24 mouse cellular contexts compared by ENCODE assay signal in genomic region chr2:41497973-41498600, GRCm38 (mm10).
DNase-seq lines count a peak whose midpoint lies in the region; ATAC-seq and TF ChIP-seq lines count a peak whose summit lies in the region.
"Had no signal": no experiment of that assay in that cellular context is flagged by ENCODE, and none has a peak within 500 bp of the region (broad histone marks: within the 10 kb centered on the region; RNA-seq: fewer than 3 reads in every experiment).

No protein-coding gene starts in this region.

- no peak overlapping the region for H3K4me3 ChIP-seq in midbrain, embryonic 12.5 days
- H3K4me3 ChIP-seq in midbrain, embryonic 10.5 days = no peak overlapping the region
- H3K4me3 ChIP-seq in forebrain, embryonic 14.5 days (ENCODE audit: low read depth, low read length) = no peak overlapping the region
- no peak overlapping the region for H3K4me3 ChIP-seq in midbrain, embryonic 14.5 days (replicated peaks; ENCODE audit: low read depth, low read length)
- H3K4me3 ChIP-seq in heart, adult 2 months = no peak overlapping the region
- H3K4me3 ChIP-seq in layer of hippocampus, adult 2 months = no peak overlapping the region
- H3K4me3 ChIP-seq: embryonic facial prominence, embryonic 15.5 days; heart, embryonic 15.5 days; limb, embryonic 15.5 days; megakaryocyte, embryonic 14.5 days; neural tube, embryonic 13.5 days; stomach, embryonic 15.5 days had no signal

- no peaks in the 10 kb centered on the region for H3K27me3 ChIP-seq in midbrain, embryonic 12.5 days
- H3K27me3 ChIP-seq in midbrain, embryonic 10.5 days (ENCODE audit: low read depth, poor library complexity, severe bottlenecking) = no peaks in the 10 kb centered on the region
- no peaks in the 10 kb centered on the region for H3K27me3 ChIP-seq in forebrain, embryonic 14.5 days (replicated peaks; ENCODE audit: control insufficient read depth, insufficient read depth, low read length)
- H3K27me3 ChIP-seq in midbrain, embryonic 14.5 days (ENCODE audit: control insufficient read depth, insufficient read depth, low read length) = no peaks in the 10 kb centered on the region
- H3K27me3 ChIP-seq in heart, adult 2 months (ENCODE audit: control insufficient read depth, insufficient read depth, low read length) = no peaks in the 10 kb centered on the region
- H3K27me3 ChIP-seq: embryonic facial prominence, embryonic 15.5 days; heart, embryonic 15.5 days; limb, embryonic 15.5 days; megakaryocyte, embryonic 14.5 days; neural tube, embryonic 13.5 days; stomach, embryonic 15.5 days had no signal

- TF ChIP-seq CTCF in heart, adult 2 months (IDR thresholded peaks at IDR 0.05) = no peak
- TF ChIP-seq CTCF in layer of hippocampus, adult 2 months (conservative IDR thresholded peaks at IDR 0.05) = no peak

- no peaks in the 10 kb centered on the region for H3K79me2 ChIP-seq in heart, adult 2 months (replicated peaks; ENCODE audit: control insufficient read depth, insufficient read depth, low read length)

- no peaks in the 10 kb centered on the region for H3K9me3 ChIP-seq in midbrain, embryonic 12.5 days
- H3K9me3 ChIP-seq in midbrain, embryonic 10.5 days (replicated peaks) = no peaks in the 10 kb centered on the region
- no peaks in the 10 kb centered on the region for H3K9me3 ChIP-seq in forebrain, embryonic 14.5 days (replicated peaks; ENCODE audit: control insufficient read depth, low read length)
- no peaks in the 10 kb centered on the region for H3K9me3 ChIP-seq in midbrain, embryonic 14.5 days (ENCODE audit: control insufficient read depth, low read length)
- H3K9me3 ChIP-seq: embryonic facial prominence, embryonic 15.5 days; heart, embryonic 15.5 days; limb, embryonic 15.5 days; megakaryocyte, embryonic 14.5 days; neural tube, embryonic 13.5 days; stomach, embryonic 15.5 days had no signal

- ATAC-seq in midbrain, embryonic 12.5 days (ENCODE audit: low FRiP score, low read depth) = peak; percentile 64
- ATAC-seq in forebrain, embryonic 14.5 days = peak; percentile 90
- peak; percentile 50; the same call in 1 of the 2 replicates for ATAC-seq in midbrain, embryonic 14.5 days (ENCODE audit: low FRiP score, low TSS enrichment)

- intact Hi-C loops in heart, adult 2 months (cut with DNase I) = no loop called here

- H3K4me2 ChIP-seq in midbrain, embryonic 12.5 days (replicated peaks) = no peak overlapping the region
- H3K4me2 ChIP-seq in forebrain, embryonic 14.5 days (ENCODE audit: low read length) = no peak overlapping the region
- H3K4me2 ChIP-seq in midbrain, embryonic 14.5 days (ENCODE audit: low read length) = no peak overlapping the region
- H3K4me2 ChIP-seq: embryonic facial prominence, embryonic 15.5 days; heart, embryonic 15.5 days; limb, embryonic 15.5 days; lung, embryonic 14.5 days; neural tube, embryonic 13.5 days; stomach, embryonic 15.5 days had no signal

- H3K9ac ChIP-seq in midbrain, embryonic 12.5 days (replicated peaks) = no peak overlapping the region
- no peak overlapping the region for H3K9ac ChIP-seq in forebrain, embryonic 14.5 days (ENCODE audit: low read length)
- no peak overlapping the region for H3K9ac ChIP-seq in midbrain, embryonic 14.5 days (replicated peaks; ENCODE audit: low read length)
- no peak overlapping the region for H3K9ac ChIP-seq in heart, adult 2 months (ENCODE audit: low read depth, low read length)
- H3K9ac ChIP-seq: embryonic facial prominence, embryonic 15.5 days; heart, embryonic 15.5 days; limb, embryonic 15.5 days; liver, embryonic 14.5 days; lung, embryonic 14.5 days; neural tube, embryonic 13.5 days; stomach, embryonic 15.5 days had no signal

- no peaks in the 10 kb centered on the region for H3K4me1 ChIP-seq in midbrain, embryonic 12.5 days
- no peaks in the 10 kb centered on the region; the same call in 1 of the 2 replicates for H3K4me1 ChIP-seq in midbrain, embryonic 10.5 days
- peaks cover 3% of the 10 kb centered on the region; the same call in 1 of the 2 replicates for H3K4me1 ChIP-seq in forebrain, embryonic 14.5 days (ENCODE audit: control insufficient read depth, insufficient read depth, low read length)
- H3K4me1 ChIP-seq in midbrain, embryonic 14.5 days (ENCODE audit: control insufficient read depth, insufficient read depth, low read length) = peaks cover 9% of the 10 kb centered on the region
- no peaks in the 10 kb centered on the region for H3K4me1 ChIP-seq in heart, adult 2 months (ENCODE audit: control insufficient read depth, insufficient read depth, low read length)
- H3K4me1 ChIP-seq: embryonic facial prominence, embryonic 15.5 days; heart, embryonic 15.5 days; limb, embryonic 15.5 days; megakaryocyte, embryonic 14.5 days; stomach, embryonic 15.5 days had no signal

- TF ChIP-seq POLR2A in heart, adult 2 months (IDR thresholded peaks at IDR 0.05; ENCODE audit: insufficient read depth, low read depth, low read length) = no peak

- 38% methylated on average over 7 of the region's 7 CpGs for WGBS in midbrain, embryonic 12.5 days
- 61% methylated on average over 7 of the region's 7 CpGs for WGBS in midbrain, embryonic 10.5 days
- 4% methylated on average over 7 of the region's 7 CpGs for WGBS in forebrain, embryonic 14.5 days
- WGBS in midbrain, embryonic 14.5 days = 32% methylated on average over 7 of the region's 7 CpGs
- WGBS in heart, adult 2 months = 69% methylated on average over 7 of the region's 7 CpGs

- no peak overlapping the region for H3K27ac ChIP-seq in midbrain, embryonic 12.5 days (replicated peaks)
- no peak overlapping the region for H3K27ac ChIP-seq in midbrain, embryonic 10.5 days (replicated peaks)
- H3K27ac ChIP-seq in forebrain, embryonic 14.5 days (ENCODE audit: low read depth, low read length) = no peak overlapping the region
- no peak overlapping the region for H3K27ac ChIP-seq in midbrain, embryonic 14.5 days (replicated peaks; ENCODE audit: low read depth, low read length)
- H3K27ac ChIP-seq in heart, adult 2 months = no peak overlapping the region
- H3K27ac ChIP-seq in layer of hippocampus, adult 2 months = no peak overlapping the region
- H3K27ac ChIP-seq: embryonic facial prominence, embryonic 15.5 days; heart, embryonic 15.5 days; limb, embryonic 15.5 days; liver, embryonic 14.5 days; neural tube, embryonic 13.5 days; stomach, embryonic 15.5 days had no signal

- H3K36me3 ChIP-seq in midbrain, embryonic 12.5 days = no peaks in the 10 kb centered on the region
- H3K36me3 ChIP-seq in midbrain, embryonic 10.5 days = no peaks in the 10 kb centered on the region
- no peaks in the 10 kb centered on the region for H3K36me3 ChIP-seq in forebrain, embryonic 14.5 days (ENCODE audit: control insufficient read depth, insufficient read depth, low read length)
- H3K36me3 ChIP-seq in midbrain, embryonic 14.5 days (ENCODE audit: control insufficient read depth, insufficient read depth, low read length) = no peaks in the 10 kb centered on the region
- no peaks in the 10 kb centered on the region for H3K36me3 ChIP-seq in heart, adult 2 months (ENCODE audit: control insufficient read depth, insufficient read depth, low read length)
- H3K36me3 ChIP-seq: embryonic facial prominence, embryonic 15.5 days; heart, embryonic 15.5 days; limb, embryonic 15.5 days; neural tube, embryonic 13.5 days; stomach, embryonic 15.5 days had no signal

- no peak for DNase-seq in midbrain, embryonic 10.5 days (ENCODE audit: low spot score)
- peak; percentile 85 for DNase-seq in forebrain, embryonic 14.5 days (ENCODE audit: low spot score)
- peak; percentile 61 for DNase-seq in midbrain, embryonic 14.5 days
- no peak for DNase-seq in heart, adult 2 months
- no peak for DNase-seq in kidney, postnatal 4 days
- DNase-seq in layer of hippocampus, adult 2 months (ENCODE audit: low spot score in 2 of 2) = no peak
- DNase-seq: adrenal gland, postnatal 25 days; cerebellum, adult 9-10 months; gastrocnemius, postnatal 25 days; heart, adult 18-20 months; heart, postnatal 36 days; kidney, adult 11 months; left cerebral cortex, postnatal 4 days; lung, embryonic 14.5 days; lung, postnatal 36 days; thymus, postnatal 25 days had no signal

- no peak for TF ChIP-seq EP300 in heart, adult 2 months (IDR thresholded peaks at IDR 0.05; ENCODE audit: insufficient read depth, low read depth, low read length)

Comparison
In these comparisons a context has a peak if more than half of its experiments do, and no peak if none do; other contexts are left out.
1. DNase-seq: peak in forebrain, embryonic 14.5 days (single experiment) and midbrain, embryonic 14.5 days (single experiment); none in midbrain, embryonic 10.5 days (single experiment), heart, adult 2 months (0 of 2), kidney, postnatal 4 days (0 of 2) and layer of hippocampus, adult 2 months (0 of 2).
2. Peak in every context shown above with its lines, with median percentiles within 50 percentile points of each other: ATAC-seq.